Mouse (Mus musculus) cortical plate, adult 2 months (tissue): ENCODE measurements around the gene Rgs17. TPM values are rescaled to one million over a fixed set of nuclear protein-coding genes. Genes with fewer than 3 reads are reported as not detected.

Experiments
- H3K27ac ChIP-seq: fragments of 200-500 bp; 2 replicates; pipeline ENCODE4 v1.5.1; 2012; ENCODE audit warnings: low read length, control low read depth, inconsistent platforms; ENCODE audit not compliant: insufficient read depth
- H3K4me1 ChIP-seq: fragments of 200-500 bp; 2 replicates; pipeline ENCODE4 v1.6.1; 2011; ENCODE audit warnings: low read length; ENCODE audit not compliant: control insufficient read depth, insufficient read depth
- H3K4me3 ChIP-seq: fragments of 200-500 bp; 2 replicates; pipeline ENCODE4 v1.5.1; 2011; ENCODE audit warnings: mild to moderate bottlenecking, low read length, control low read depth; ENCODE audit not compliant: insufficient read depth
- CTCF ChIP-seq: fragments of 200-500 bp; IDR thresholded peaks from 2 replicates; pipeline ENCODE4 v1.5.1; 2011; ENCODE audit warnings: mild to moderate bottlenecking, control low read depth, low read length; ENCODE audit not compliant: insufficient read depth; ENCODE audit errors: extremely low read depth
- POLR2A ChIP-seq: fragments of 200-500 bp; IDR thresholded peaks from 2 replicates; pipeline ENCODE4 v1.6.1; 2011; ENCODE audit warnings: mild to moderate bottlenecking, low read length, control low read depth; ENCODE audit not compliant: insufficient read depth; ENCODE audit errors: extremely low read depth
- polyA plus RNA-seq: library from polyadenylated mRNA; depleted of rRNA; stranded (reverse); fragments of >200 nt; gene quantifications from 2 replicates; pipeline ENCODE4 v1.2.3, GENCODE M21; 2012

The Rgs17 gene
- polyA plus RNA-seq, 1 experiment, result 22.9 TPM

- no peaks in the 10 kb centered on the region for H3K4me1 ChIP-seq
- no peak overlapping the region for H3K4me3 ChIP-seq
- H3K27ac ChIP-seq, result no peak overlapping the region
- TF ChIP-seq CTCF, result no peak
- no peak for TF ChIP-seq POLR2A
Observed at GRCm38 (mm10) chr10:5877106-5877505, 45.1 kb downstream of the Rgs17 start.

DNA sequence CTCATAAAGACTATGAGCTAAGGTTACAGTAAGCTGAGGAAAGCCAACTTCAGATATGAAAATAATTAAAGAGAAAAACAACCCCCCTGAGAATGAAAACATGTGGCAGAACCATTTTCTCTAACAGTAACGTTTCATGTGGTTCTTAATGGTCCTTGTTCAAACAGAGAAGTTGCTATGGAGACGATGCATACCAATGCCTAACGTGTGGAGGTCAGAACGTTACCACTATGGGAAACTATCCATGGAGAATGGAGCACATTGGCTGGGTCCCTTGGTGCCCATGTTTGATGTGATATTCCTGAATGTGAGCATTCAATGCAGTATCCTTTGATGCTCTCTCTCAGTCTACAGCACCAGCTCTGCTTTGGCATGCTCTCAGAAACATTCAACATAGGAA is 51.1 kb downstream of the Rgs17 start:
- peaks cover 4% of the 10 kb centered on the region; the same call in 1 of the 2 replicates for H3K4me1 ChIP-seq
- H3K4me3 ChIP-seq, result no peak overlapping the region
- H3K27ac ChIP-seq, result no peak overlapping the region
- no peak for TF ChIP-seq CTCF
- no peak for TF ChIP-seq POLR2A

GRCm38 (mm10) chr10:5867981-5868552 is 54.1 kb downstream of the Rgs17 start:
- TF ChIP-seq CTCF (no peak), POLR2A (no peak)
- no peak overlapping the region for H3K4me3 ChIP-seq
- no peak overlapping the region for H3K27ac ChIP-seq
- H3K4me1 ChIP-seq, result peaks cover 4% of the 10 kb centered on the region; the same call in 1 of the 2 replicates

DNA sequence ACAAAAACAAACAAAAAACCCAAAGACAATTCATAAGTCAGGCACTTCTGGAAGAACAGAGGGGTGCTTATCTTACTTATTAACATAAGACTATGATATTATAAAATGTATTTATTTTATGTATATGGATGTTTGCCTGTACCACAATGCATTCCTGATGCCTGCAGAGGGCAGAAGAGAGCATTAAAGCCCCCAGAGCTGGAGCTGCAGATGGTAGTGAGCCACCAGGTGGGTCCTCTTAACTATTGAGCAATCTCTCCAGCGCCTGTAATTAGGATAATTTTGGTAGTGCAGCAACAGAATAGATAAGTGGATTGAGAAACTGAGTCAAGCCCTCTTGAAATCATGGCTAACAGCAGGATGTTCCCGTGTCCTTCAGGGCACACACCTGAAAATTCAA is 56.2 kb downstream of the Rgs17 start:
- no peak for TF ChIP-seq CTCF
- no peak for TF ChIP-seq POLR2A
- H3K4me3 ChIP-seq, result no peak overlapping the region
- H3K27ac ChIP-seq, result no peak overlapping the region
- peaks cover 4% of the 10 kb centered on the region; the same call in 1 of the 2 replicates for H3K4me1 ChIP-seq

- no peak for TF ChIP-seq POLR2A
- no peak for TF ChIP-seq CTCF
Observed at GRCm38 (mm10) chr10:5862669-5863068, 59.5 kb downstream of the Rgs17 start.

GRCm38 (mm10) chr10:5860849-5861248 is 61.4 kb downstream of the Rgs17 start:
- Histone ChIP-seq H3K4me1 (no peaks in the 10 kb centered on the region), H3K4me3 (no peak overlapping the region), H3K27ac (no peak overlapping the region)
- TF ChIP-seq POLR2A (no peak), CTCF (no peak)

More at GRCm38 (mm10) chr10:5862669-5863068, 59.5 kb downstream of the Rgs17 start:
- Histone ChIP-seq H3K4me1 (peaks cover 2% of the 10 kb centered on the region; the same call in 1 of the 2 replicates), H3K27ac (no peak overlapping the region), H3K4me3 (no peak overlapping the region)

DNA sequence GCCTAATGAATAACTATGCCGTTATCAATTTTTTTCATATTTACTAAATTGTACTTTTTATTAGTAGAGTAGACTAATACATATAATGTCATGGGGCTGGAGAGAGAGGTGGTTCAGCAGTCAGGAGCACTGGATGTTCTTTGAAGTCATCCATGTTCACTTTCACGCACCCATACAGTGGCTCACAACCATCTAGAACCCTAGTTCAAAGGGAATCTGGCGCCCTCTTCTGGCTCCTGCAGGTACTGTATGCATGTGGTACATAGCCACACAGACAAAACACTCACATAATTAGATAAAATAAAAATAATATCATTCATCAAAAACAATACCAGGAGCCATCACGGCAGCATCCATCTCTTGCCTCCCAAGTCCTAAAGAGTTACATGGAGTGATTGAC is 62.5 kb downstream of the Rgs17 start:
- TF ChIP-seq POLR2A, result no peak
- TF ChIP-seq CTCF, result peak; percentile 19; the same call in 1 of the 2 replicates
- H3K27ac ChIP-seq, result no peak overlapping the region
- no peak overlapping the region for H3K4me3 ChIP-seq
- no peaks in the 10 kb centered on the region for H3K4me1 ChIP-seq

DNA sequence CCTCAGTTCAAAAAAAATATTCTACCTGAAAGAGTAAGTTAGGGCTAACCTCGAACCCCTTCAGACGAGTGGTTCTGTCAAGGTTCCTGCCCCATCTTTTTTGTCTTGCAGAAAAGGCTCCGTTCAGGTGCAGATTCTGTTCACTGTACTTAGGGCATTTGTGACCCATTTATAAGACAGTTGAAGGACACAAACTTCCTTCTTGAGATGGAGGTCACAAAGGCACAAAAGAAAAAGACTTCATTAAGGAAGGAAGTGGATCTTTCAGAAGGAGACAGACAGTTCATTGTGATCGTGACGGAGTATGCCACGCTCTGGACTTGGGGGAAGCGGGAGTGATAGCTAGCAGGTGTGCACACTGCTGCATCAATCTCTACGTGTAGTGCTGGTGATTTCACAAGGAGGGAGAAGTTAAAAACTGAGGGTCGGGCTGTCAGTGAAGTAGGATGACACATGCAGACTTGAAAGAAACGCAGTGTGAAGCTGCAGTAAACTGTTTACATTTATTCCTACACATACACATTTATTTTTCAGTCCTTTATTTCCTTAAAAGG is 64.1 kb downstream of the Rgs17 start:
- Histone ChIP-seq H3K27ac (no peak overlapping the region), H3K4me3 (no peak overlapping the region), H3K4me1 (no peaks in the 10 kb centered on the region)
- no peak for TF ChIP-seq CTCF
- TF ChIP-seq POLR2A, result no peak

DNA sequence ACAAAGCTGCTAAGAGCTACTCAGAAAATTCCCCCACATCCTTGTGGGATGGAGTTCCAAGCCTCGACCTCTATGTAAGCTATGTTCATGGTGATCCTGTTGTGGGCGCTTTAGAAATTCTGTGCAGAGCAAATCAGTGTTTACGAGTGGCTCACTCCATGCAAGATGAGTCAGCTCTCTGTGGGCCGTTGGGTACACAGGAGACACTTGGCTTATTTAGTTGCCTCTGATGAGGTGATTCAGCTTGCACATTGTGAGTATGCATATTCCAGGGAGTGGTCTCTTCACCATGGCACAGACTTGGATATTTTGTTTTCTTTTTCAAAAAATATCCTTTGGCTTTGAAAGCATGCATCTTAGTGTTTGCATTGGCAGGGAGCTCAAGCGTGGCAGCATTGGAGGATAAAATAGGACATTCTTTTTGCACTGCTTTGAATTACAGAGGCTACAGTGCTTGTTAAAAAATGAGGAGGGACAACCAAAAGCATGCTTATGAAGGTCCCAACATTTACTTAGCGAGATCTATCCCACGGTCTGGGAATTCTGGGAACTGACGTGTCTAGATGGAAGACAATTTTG is 68.8 kb downstream of the Rgs17 start:
- Histone ChIP-seq H3K4me1 (no peaks in the 10 kb centered on the region; the same call in 1 of the 2 replicates), H3K4me3 (no peak overlapping the region), H3K27ac (no peak overlapping the region)
- no peak for TF ChIP-seq POLR2A
- no peak for TF ChIP-seq CTCF

- Histone ChIP-seq H3K27ac (no peak overlapping the region), H3K4me3 (no peak overlapping the region), H3K4me1 (no peaks in the 10 kb centered on the region; the same call in 1 of the 2 replicates)
- TF ChIP-seq CTCF (no peak), POLR2A (no peak)
Observed at GRCm38 (mm10) chr10:5846939-5847338, 75.3 kb downstream of the Rgs17 start.
